Mouse (Mus musculus): ENCODE results near the gene BC030867.

- TF ChIP-seq TCF12 (IDR thresholded peaks at IDR 0.05; ENCODE audit: low read depth, low read length) (no peak), POLR2A (IDR thresholded peaks at IDR 0.05; ENCODE audit: control insufficient read depth in 1 of 2, insufficient read depth in 1 of 2, low read depth in 1 of 2, low read length in 2 of 2, poor library complexity in 1 of 2) (no peak), CTCF (IDR thresholded peaks at IDR 0.05 in 2 of 3, conservative IDR thresholded peaks at IDR 0.05 in 1 of 3; ENCODE audit: control insufficient read depth in 1 of 3, insufficient read depth in 1 of 3, low read depth in 2 of 3, low read length in 3 of 3, poor library complexity in 1 of 3, severe bottlenecking in 1 of 3) (no peak), NELFE (IDR thresholded peaks at IDR 0.05; ENCODE audit: low read depth, low read length) (no peak), KAT2A (conservative IDR thresholded peaks at IDR 0.05; ENCODE audit: low read depth, low read length) (no peak), SMC3 (IDR thresholded peaks at IDR 0.05; ENCODE audit: low read depth, low read length) (no peak), EP300 (IDR thresholded peaks at IDR 0.05; ENCODE audit: low read depth in 1 of 2, low read length in 2 of 2) (no peak), TBP (IDR thresholded peaks at IDR 0.05; ENCODE audit: low read depth, low read length) (no peak), MEF2A (IDR thresholded peaks at IDR 0.05; ENCODE audit: extremely low read depth, insufficient replicate concordance, low read depth, low read length, poor library complexity, severe bottlenecking) (no peak), JUND (IDR thresholded peaks at IDR 0.05; ENCODE audit: low read depth, low read length) (no peak), MAX (IDR thresholded peaks at IDR 0.05; ENCODE audit: low read length) (no peak), ZKSCAN1 (IDR thresholded peaks at IDR 0.05; ENCODE audit: low read depth, low read length) (no peak)
These were observed 3.0 kb upstream of the BC030867 start for GRCm38 (mm10) chr11:102245581-102246272.
